Comparison of ENCODE assay signal across 17 mouse cellular contexts in the genomic region with DNA sequence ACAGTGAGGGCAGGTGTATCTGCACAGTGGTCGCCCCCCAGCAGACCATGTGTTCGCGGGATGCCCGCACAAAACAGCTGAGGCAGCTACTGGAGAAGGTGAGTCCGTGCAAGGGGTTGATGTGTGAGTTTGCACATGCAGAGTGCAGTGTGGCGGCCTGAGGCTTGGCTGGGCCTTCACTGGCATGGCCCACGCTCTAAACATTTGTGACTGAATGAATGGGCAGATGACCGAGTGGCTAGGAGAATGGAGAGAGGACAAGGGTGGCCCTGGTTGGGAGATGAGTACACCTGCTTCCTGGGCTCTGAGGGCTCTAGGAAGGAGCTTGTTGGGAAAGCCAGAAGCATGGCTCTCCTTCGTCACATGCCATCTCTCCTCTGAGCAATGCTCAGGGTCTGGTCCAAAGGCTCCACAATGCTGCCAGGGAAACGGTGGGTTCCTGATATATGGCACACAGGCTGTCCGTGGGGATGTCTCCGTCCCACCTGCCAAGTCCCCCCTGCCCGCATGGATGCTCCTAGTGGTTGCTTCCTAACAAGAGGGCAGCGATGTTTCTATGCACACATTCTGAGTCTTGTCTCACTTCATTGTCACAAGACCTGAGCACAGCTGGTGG. TPM values are rescaled to one million over a fixed set of nuclear protein-coding genes. Genes with fewer than 3 reads are reported as not detected.
DNase-seq lines count a peak whose midpoint lies in the region; ATAC-seq lines count a peak whose summit lies in the region.
"Had no signal": no experiment of that assay in that cellular context is flagged by ENCODE, and none has a peak within 500 bp of the region (broad histone marks: within the 10 kb centered on the region; RNA-seq: fewer than 3 reads in every experiment).

No protein-coding gene starts in this region.

- H3K9me3 ChIP-seq in neural tube, embryonic 12.5 days = no peaks in the 10 kb centered on the region
- no peaks in the 10 kb centered on the region for H3K9me3 ChIP-seq in midbrain, embryonic 15.5 days
- no peaks in the 10 kb centered on the region for H3K9me3 ChIP-seq in intestine, embryonic 15.5 days
- H3K9me3 ChIP-seq: embryonic facial prominence, embryonic 10.5 days; kidney, embryonic 15.5 days; liver, embryonic 15.5 days had no signal

- H3K27me3 ChIP-seq in neural tube, embryonic 12.5 days (replicated peaks) = peaks cover 8% of the 10 kb centered on the region; the same call in 1 of the 2 replicates
- H3K27me3 ChIP-seq in midbrain, embryonic 15.5 days (replicated peaks) = no peaks in the 10 kb centered on the region
- 0 out of 2 replicates have a peak, but pooled peaks cover 8% of the 10 kb centered on the region for H3K27me3 ChIP-seq in intestine, embryonic 15.5 days (replicated peaks)

- H3K4me2 ChIP-seq in neural tube, embryonic 12.5 days (replicated peaks) = peak overlapping the region; percentile 98
- H3K4me2 ChIP-seq in midbrain, embryonic 15.5 days = peak overlapping the region; percentile 95; the same call in 1 of the 2 replicates
- no peak overlapping the region for H3K4me2 ChIP-seq in intestine, embryonic 15.5 days (replicated peaks)
- H3K4me2 ChIP-seq: kidney, embryonic 15.5 days; liver, embryonic 15.5 days had no signal

- no peak overlapping the region for H3K4me3 ChIP-seq in neural tube, embryonic 12.5 days
- H3K4me3 ChIP-seq in midbrain, embryonic 15.5 days = no peak overlapping the region
- no peak overlapping the region for H3K4me3 ChIP-seq in intestine, embryonic 15.5 days (replicated peaks)
- H3K4me3 ChIP-seq: embryonic facial prominence, embryonic 10.5 days; kidney, embryonic 15.5 days; liver, embryonic 15.5 days had no signal

- H3K27ac ChIP-seq in neural tube, embryonic 12.5 days = no peak overlapping the region
- no peak overlapping the region for H3K27ac ChIP-seq in midbrain, embryonic 15.5 days
- no peak overlapping the region for H3K27ac ChIP-seq in intestine, embryonic 15.5 days
- H3K27ac ChIP-seq: embryonic facial prominence, embryonic 10.5 days; kidney, embryonic 15.5 days; liver, embryonic 15.5 days; stomach, postnatal 0 days had no signal

- H3K4me1 ChIP-seq in neural tube, embryonic 12.5 days = peaks cover 69% of the 10 kb centered on the region
- H3K4me1 ChIP-seq in midbrain, embryonic 15.5 days = peaks cover 84% of the 10 kb centered on the region
- H3K4me1 ChIP-seq in intestine, embryonic 15.5 days (replicated peaks) = peaks cover 20% of the 10 kb centered on the region

- H3K36me3 ChIP-seq in neural tube, embryonic 12.5 days = 0 out of 2 replicates have a peak, but pooled peaks cover 3% of the 10 kb centered on the region
- H3K36me3 ChIP-seq in midbrain, embryonic 15.5 days (replicated peaks) = no peaks in the 10 kb centered on the region
- no peaks in the 10 kb centered on the region for H3K36me3 ChIP-seq in intestine, embryonic 15.5 days
- H3K36me3 ChIP-seq: embryonic facial prominence, embryonic 10.5 days; kidney, embryonic 15.5 days; liver, embryonic 15.5 days had no signal

- 90% methylated on average over 14 of the region's 14 CpGs for WGBS in neural tube, embryonic 12.5 days
- WGBS in midbrain, embryonic 15.5 days = 86% methylated on average over 14 of the region's 14 CpGs
- 91% methylated on average over 14 of the region's 14 CpGs for WGBS in intestine, embryonic 15.5 days

- peak; percentile 42 to 52 for DNase-seq in cerebellum, postnatal 25 days
- no peak for DNase-seq in cerebellum, postnatal 36 days
- no peak for DNase-seq in neural tube, embryonic 10.5 days (ENCODE audit: extremely low spot score, low spot score)
- no peak for DNase-seq in right cerebral cortex, adult 2 months (ENCODE audit: low spot score in 2 of 2)
- no peak for DNase-seq in urinary bladder, postnatal 4 days (ENCODE audit: low spot score in 2 of 2)
- DNase-seq: gastrocnemius, postnatal 14 days; heart, adult 18-20 months; heart, postnatal 36 days; kidney, postnatal 4 days had no signal

- no peak for ATAC-seq in neural tube, embryonic 12.5 days (ENCODE audit: low FRiP score, low read depth)
- ATAC-seq in midbrain, embryonic 15.5 days (replicated peaks) = no peak
- ATAC-seq in intestine, embryonic 15.5 days = no peak
- ATAC-seq: intestine, postnatal 0 days had no signal

- H3K9ac ChIP-seq in neural tube, embryonic 12.5 days = no peak overlapping the region
- H3K9ac ChIP-seq in midbrain, embryonic 15.5 days = no peak overlapping the region
- H3K9ac ChIP-seq in intestine, embryonic 15.5 days = no peak overlapping the region
- H3K9ac ChIP-seq: kidney, embryonic 15.5 days; liver, embryonic 15.5 days had no signal

RNA-seq across cellular contexts. Expression of gene Olfm1, which starts 15.4 kb away (rescaled TPM):
- polyA plus RNA-seq in neural tube, embryonic 12.5 days (2016; fragmentation: Nextera tagmentation; extraction: Ambion mirVana) = 171 and 188 TPM in 2 replicates
- polyA plus RNA-seq in midbrain, embryonic 15.5 days (2015; fragmentation: Nextera tagmentation; extraction: Ambion mirVana) = 322 and 328 TPM in 2 replicates
- 20.1 and 21.8 TPM in 2 replicates for polyA plus RNA-seq in intestine, embryonic 15.5 days (2015; fragmentation: Nextera tagmentation; extraction: Ambion mirVana)

Comparison
In these comparisons a context has a peak if more than half of its experiments do, and no peak if none do; other contexts are left out.
1. DNase-seq: peak in cerebellum, postnatal 25 days (2 of 2); none in cerebellum, postnatal 36 days (0 of 2), neural tube, embryonic 10.5 days (single experiment), right cerebral cortex, adult 2 months (0 of 2) and urinary bladder, postnatal 4 days (0 of 2).